Mouse (Mus musculus) MEL (cell line): ENCODE measurements around the gene Elf5. TPM values are rescaled to one million over a fixed set of nuclear protein-coding genes. Genes with fewer than 3 reads are reported as not detected.

Experiments
- DNase-seq: peaks from one replicate; pipeline ENCODE4 v3.0.0; 2011; ENCODE audit warnings: low read depth, low spot score
- H3K27ac ChIP-seq: 2 replicates; pipeline ENCODE4 v1.5.1; 2012; ENCODE audit warnings: low read depth, mild to moderate bottlenecking, control low read depth, low read length, moderate library complexity; ENCODE audit not compliant: control insufficient read depth
- H3K27me3 ChIP-seq, 2 experiments: fragments of 150-350 bp in 1 of 2; sonication (generic) in 1 of 2; 2 replicates each; pipeline ENCODE4 v1.6.1; 2012; ENCODE audit warnings: low read length in 2 of 2, mild to moderate bottlenecking in 2 of 2, improper control_type of control experiment in 1 of 2, moderate library complexity in 1 of 2; ENCODE audit not compliant: insufficient read depth in 2 of 2, control insufficient read depth in 1 of 2
- H3K36me3 ChIP-seq, 2 experiments: 2 replicates each; pipeline ENCODE4 v1.6.1; 2012 to 2014; ENCODE audit warnings: low read length in 2 of 2, improper control_type of control experiment in 1 of 2, inconsistent platforms in 1 of 2, mild to moderate bottlenecking in 1 of 2; ENCODE audit not compliant: insufficient read depth in 2 of 2, control insufficient read depth in 1 of 2
- H3K4me1 ChIP-seq, 2 experiments: fragments of 150-350 bp in 1 of 2; sonication (generic) in 1 of 2; 2 replicates each; pipeline ENCODE4 v1.6.1; 2012; ENCODE audit warnings: low read length in 2 of 2, improper control_type of control experiment in 1 of 2, mild to moderate bottlenecking in 1 of 2; ENCODE audit not compliant: insufficient read depth in 2 of 2, control insufficient read depth in 1 of 2
- H3K4me3 ChIP-seq, 2 experiments: fragments of 150-350 bp in 1 of 2; sonication (generic) in 1 of 2; 2 replicates each; pipeline ENCODE4 v1.5.1; 2012; ENCODE audit warnings: low read depth in 2 of 2, low read length in 2 of 2, mild to moderate bottlenecking in 2 of 2, moderate library complexity in 2 of 2, control low read depth in 1 of 2, improper control_type of control experiment in 1 of 2; ENCODE audit not compliant: control insufficient read depth in 1 of 2, insufficient read depth in 1 of 2
- H3K79me2 ChIP-seq: 2 replicates; pipeline ENCODE4 v1.6.1; 2012; ENCODE audit warnings: mild to moderate bottlenecking, low read length, moderate library complexity; ENCODE audit not compliant: control insufficient read depth, poor library complexity, insufficient read depth
- H3K9ac ChIP-seq: 2 replicates; pipeline ENCODE4 v1.6.1; 2012; ENCODE audit warnings: low read depth, mild to moderate bottlenecking, control low read depth, low read length, moderate library complexity; ENCODE audit not compliant: control insufficient read depth, poor library complexity, severe bottlenecking
- H3K9me3 ChIP-seq: fragments of 150-350 bp; sonication (generic); replicated peaks from 2 replicates; pipeline ENCODE4 v1.6.1; 2012; ENCODE audit warnings: mild to moderate bottlenecking, low read length, improper control_type of control experiment, moderate library complexity; ENCODE audit not compliant: insufficient read depth
- BHLHE40 ChIP-seq: IDR thresholded peaks from 2 replicates; pipeline ENCODE4 v1.6.1; 2012; ENCODE audit warnings: low read depth, mild to moderate bottlenecking, inconsistent platforms, low read length, improper control_type of control experiment, borderline replicate concordance
- CHD1 ChIP-seq: IDR thresholded peaks from 2 replicates; pipeline ENCODE4 v1.6.1; 2012; ENCODE audit warnings: low read depth, mild to moderate bottlenecking, inconsistent platforms, low read length, improper control_type of control experiment
- CHD2 ChIP-seq: IDR thresholded peaks from 2 replicates; pipeline ENCODE4 v1.6.1; 2011; ENCODE audit warnings: low read length, improper control_type of control experiment
- CTCF ChIP-seq, 3 experiments: IDR thresholded peaks in 2 of 3; conservative IDR thresholded peaks in 1 of 3; 2 replicates each; pipeline ENCODE4 v1.5.1; 2011 to 2012; ENCODE audit warnings: low read length in 3 of 3, low read depth in 2 of 3, mild to moderate bottlenecking in 2 of 3, improper control_type of control experiment in 1 of 3, inconsistent platforms in 1 of 3, mixed read lengths in 1 of 3, moderate library complexity in 1 of 3; ENCODE audit not compliant: control insufficient read depth in 1 of 3, insufficient read depth in 1 of 3, poor library complexity in 1 of 3, severe bottlenecking in 1 of 3
- E2F4 ChIP-seq: IDR thresholded peaks from 2 replicates; pipeline ENCODE4 v1.6.1; 2011; ENCODE audit warnings: low read depth, low read length, improper control_type of control experiment, borderline replicate concordance
- ETS1 ChIP-seq: IDR thresholded peaks from 2 replicates; pipeline ENCODE4 v1.6.1; 2012; ENCODE audit warnings: low read depth, mild to moderate bottlenecking, inconsistent platforms, low read length, improper control_type of control experiment, moderate library complexity
- GABPA ChIP-seq: IDR thresholded peaks from 2 replicates; pipeline ENCODE4 v1.6.1; 2012; ENCODE audit warnings: low read depth, mild to moderate bottlenecking, inconsistent platforms, low read length, improper control_type of control experiment, moderate library complexity
- GATA1 ChIP-seq: IDR thresholded peaks from 2 replicates; pipeline ENCODE4 v1.6.1; 2011; ENCODE audit warnings: low read depth, low read length, improper control_type of control experiment
- HCFC1 ChIP-seq: IDR thresholded peaks from 2 replicates; pipeline ENCODE4 v1.6.1; 2012; ENCODE audit warnings: low read depth, mild to moderate bottlenecking, inconsistent platforms, low read length, improper control_type of control experiment, moderate library complexity
- MAFK ChIP-seq: IDR thresholded peaks from 2 replicates; pipeline ENCODE4 v1.6.1; 2011; ENCODE audit warnings: low read depth, mild to moderate bottlenecking, low read length, improper control_type of control experiment, borderline replicate concordance
- MEF2A ChIP-seq: IDR thresholded peaks from 2 replicates; pipeline ENCODE4 v1.6.1; 2014; ENCODE audit warnings: low read depth, mild to moderate bottlenecking, inconsistent platforms, low read length, improper control_type of control experiment; ENCODE audit not compliant: poor library complexity, insufficient replicate concordance, severe bottlenecking; ENCODE audit errors: extremely low read depth
- MYC ChIP-seq: IDR thresholded peaks from 2 replicates; pipeline ENCODE4 v1.6.1; 2011; ENCODE audit warnings: low read depth, mild to moderate bottlenecking, low read length, improper control_type of control experiment, moderate library complexity
- POLR2A ChIP-seq, 2 experiments: IDR thresholded peaks; 2 replicates each; pipeline ENCODE4 v1.6.1; 2011 to 2012; ENCODE audit warnings: low read length in 2 of 2, mild to moderate bottlenecking in 2 of 2, control low read depth in 1 of 2, improper control_type of control experiment in 1 of 2, low read depth in 1 of 2, moderate library complexity in 1 of 2; ENCODE audit not compliant: control insufficient read depth in 1 of 2, insufficient read depth in 1 of 2, poor library complexity in 1 of 2
- POLR2AphosphoS2 ChIP-seq: IDR thresholded peaks from 2 replicates; pipeline ENCODE4 v1.6.1; 2011; ENCODE audit warnings: low read length, improper control_type of control experiment
- RAD21 ChIP-seq: IDR thresholded peaks from 2 replicates; pipeline ENCODE4 v1.6.1; 2011; ENCODE audit warnings: mild to moderate bottlenecking, low read depth, low read length, improper control_type of control experiment
- RCOR1 ChIP-seq: IDR thresholded peaks from 2 replicates; pipeline ENCODE4 v1.6.1; 2012; ENCODE audit warnings: low read depth, mild to moderate bottlenecking, inconsistent platforms, low read length, improper control_type of control experiment
- SIN3A ChIP-seq: IDR thresholded peaks from 2 replicates; pipeline ENCODE4 v1.6.1; 2012; ENCODE audit warnings: low read length, improper control_type of control experiment, inconsistent platforms
- SMC3 ChIP-seq: IDR thresholded peaks from 2 replicates; pipeline ENCODE4 v1.6.1; 2011; ENCODE audit warnings: low read depth, low read length, improper control_type of control experiment
- USF1 ChIP-seq: IDR thresholded peaks from 2 replicates; pipeline ENCODE4 v1.6.1; 2014; ENCODE audit warnings: low read depth, mild to moderate bottlenecking, inconsistent platforms, low read length, improper control_type of control experiment, moderate library complexity
- USF2 ChIP-seq, 2 experiments: IDR thresholded peaks; 2 replicates each; pipeline ENCODE4 v1.6.1; 2011 to 2012; ENCODE audit warnings: improper control_type of control experiment in 2 of 2, low read length in 2 of 2, borderline replicate concordance in 1 of 2, inconsistent platforms in 1 of 2, low read depth in 1 of 2, mild to moderate bottlenecking in 1 of 2; ENCODE audit not compliant: insufficient read depth in 1 of 2
- ZC3H11A ChIP-seq: IDR thresholded peaks from 2 replicates; pipeline ENCODE4 v1.6.1; 2012; ENCODE audit warnings: low read depth, mild to moderate bottlenecking, inconsistent platforms, low read length, improper control_type of control experiment
- ZNF384 ChIP-seq: IDR thresholded peaks from 2 replicates; pipeline ENCODE4 v1.6.1; 2012; ENCODE audit warnings: low read depth, mild to moderate bottlenecking, inconsistent platforms, low read length, improper control_type of control experiment
- polyA plus RNA-seq, 2 experiments: library from polyadenylated mRNA; stranded (reverse) in 1 of 2; unstranded in 1 of 2; fragments of >175 nt in 1 of 2; fragments of >200 nt in 1 of 2; gene quantifications; 2 replicates each; pipeline versions ENCODE4 v1.2.1 to v1.2.4; 2012; ENCODE audit warnings: low replicate concordance in 2 of 2, low read depth in 1 of 2; ENCODE audit not compliant: insufficient read length in 2 of 2, insufficient read depth in 1 of 2, missing spikeins in 1 of 2
- total RNA-seq: library from RNA; depleted of rRNA; stranded (reverse); fragments of 300-350 nt; gene quantifications from 2 replicates; pipeline ENCODE4 v1.2.3, GENCODE M21; 2012

Elf5 gene
- total and polyA plus RNA-seq, 3 experiments = 0.07 TPM; not detected in 2

GRCm38 (mm10) chr2:103439071-103439622, 27.7 kb downstream of the Elf5 start:
- no peak overlapping the region for H3K27ac ChIP-seq
- H3K27me3 ChIP-seq = no peaks in the 10 kb centered on the region; a peak in 2 of 4 replicates
- H3K4me3 ChIP-seq = no peak overlapping the region
- no peak for TF ChIP-seq USF1
- TF ChIP-seq ETS1 = no peak
- TF ChIP-seq POLR2AphosphoS2 = no peak
- TF ChIP-seq CHD1 = no peak
- TF ChIP-seq ZNF384 = no peak
- no peak for TF ChIP-seq RAD21
- H3K79me2 ChIP-seq = no peaks in the 10 kb centered on the region
- no peaks in the 10 kb centered on the region; a peak in 1 of 4 replicates for H3K36me3 ChIP-seq
- H3K4me1 ChIP-seq = no peaks in the 10 kb centered on the region
- H3K9me3 ChIP-seq = no peaks in the 10 kb centered on the region
- DNase-seq = no peak
- H3K9ac ChIP-seq = no peak overlapping the region

DNA sequence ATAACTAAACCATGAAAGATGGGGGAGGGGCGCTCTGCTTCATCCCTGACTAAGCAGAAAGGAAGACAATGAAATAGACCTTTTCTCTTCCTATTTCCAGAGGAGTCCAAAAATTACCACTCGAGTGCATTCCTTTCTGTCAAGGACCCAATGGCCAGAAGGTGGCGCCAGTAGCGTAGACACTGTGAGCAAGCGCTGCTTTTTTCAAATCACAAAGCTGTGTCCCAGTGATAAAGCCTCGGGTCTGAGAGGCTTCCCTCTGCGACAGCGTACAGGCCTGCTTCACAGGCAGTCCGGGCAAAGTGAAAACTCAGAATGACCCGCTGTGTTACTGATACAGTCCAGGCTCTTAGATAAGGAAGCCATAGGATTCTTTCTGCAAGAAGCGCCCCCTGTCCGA, 28.2 kb downstream of the Elf5 start:
- Histone ChIP-seq H3K27me3 (no peaks in the 10 kb centered on the region; a peak in 1 of 4 replicates), H3K27ac (no peak overlapping the region), H3K4me3 (peak overlapping the region in 1 of 2 experiments; percentile 23; a peak in 1 of 4 replicates), H3K79me2 (no peaks in the 10 kb centered on the region), H3K9ac (no peak overlapping the region), H3K4me1 (no peaks in the 10 kb centered on the region), H3K9me3 (no peaks in the 10 kb centered on the region), H3K36me3 (no peaks in the 10 kb centered on the region; a peak in 1 of 4 replicates)
- no peak for TF ChIP-seq POLR2A (IDR thresholded peaks at IDR 0.05; ENCODE audit: control insufficient read depth in 1 of 2, insufficient read depth in 1 of 2, low read depth in 1 of 2, low read length in 2 of 2, poor library complexity in 1 of 2)
- peak; percentile 66 to 84 (median 70) for TF ChIP-seq CTCF (IDR thresholded peaks at IDR 0.05 in 2 of 3, conservative IDR thresholded peaks at IDR 0.05 in 1 of 3; ENCODE audit: control insufficient read depth in 1 of 3, insufficient read depth in 1 of 3, low read depth in 2 of 3, low read length in 3 of 3, poor library complexity in 1 of 3, severe bottlenecking in 1 of 3)
- TF ChIP-seq RCOR1 = peak; percentile 27; the same call in 1 of the 2 replicates
- TF ChIP-seq ZC3H11A = peak; percentile 69
- TF ChIP-seq MYC = no peak
- TF ChIP-seq SMC3 = peak; percentile 83
- TF ChIP-seq RAD21 = peak; percentile 79
- no peak for TF ChIP-seq SIN3A
- peak; percentile 88 for DNase-seq

DNA sequence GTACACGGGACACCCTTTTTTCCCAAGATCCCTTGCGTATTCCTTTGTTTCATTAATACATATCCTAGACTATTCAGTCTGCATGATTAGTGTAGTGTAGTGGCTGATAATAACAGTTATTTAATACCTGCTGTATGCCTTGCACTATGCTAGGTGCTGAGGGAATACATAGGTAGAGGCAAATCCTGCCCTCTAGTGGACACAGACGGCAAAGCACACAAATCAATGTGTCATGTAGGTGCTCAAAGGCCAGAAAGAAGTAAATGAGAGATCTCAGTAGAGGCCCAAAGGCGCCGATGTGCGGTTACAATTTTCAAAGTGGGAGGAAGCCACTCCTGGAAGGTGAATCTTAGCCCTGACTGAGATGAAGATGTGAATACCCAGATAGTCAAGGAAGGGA, 34.3 kb downstream of the Elf5 start:
- Histone ChIP-seq H3K27ac (no peak overlapping the region), H3K9ac (no peak overlapping the region), H3K27me3 (no peaks in the 10 kb centered on the region), H3K36me3 (no peaks in the 10 kb centered on the region), H3K79me2 (no peaks in the 10 kb centered on the region), H3K4me3 (no peak overlapping the region), H3K9me3 (no peaks in the 10 kb centered on the region), H3K4me1 (no peaks in the 10 kb centered on the region)
- DNase-seq = peak; percentile 72
- TF ChIP-seq MAFK (no peak), RAD21 (peak; percentile 41), BHLHE40 (no peak), E2F4 (no peak), GATA1 (no peak), HCFC1 (no peak), CHD1 (no peak), RCOR1 (no peak), GABPA (no peak), SMC3 (peak; percentile 66), ETS1 (no peak), MEF2A (no peak), MYC (no peak), SIN3A (no peak), CHD2 (no peak), USF2 (IDR thresholded peaks at IDR 0.05; ENCODE audit: borderline replicate concordance in 1 of 2, insufficient read depth in 1 of 2, low read depth in 1 of 2, low read length in 2 of 2) (no peak), CTCF (IDR thresholded peaks at IDR 0.05 in 2 of 3, conservative IDR thresholded peaks at IDR 0.05 in 1 of 3; ENCODE audit: control insufficient read depth in 1 of 3, insufficient read depth in 1 of 3, low read depth in 2 of 3, low read length in 3 of 3, poor library complexity in 1 of 3, severe bottlenecking in 1 of 3) (peak; percentile 73 to 94 (median 82))
